Mouse (Mus musculus) MEL (cell line): ENCODE measurements around the gene Lrrn4cl. TPM values are rescaled to one million over a fixed set of nuclear protein-coding genes. Genes with fewer than 3 reads are reported as not detected.

Experiments used
- DNase-seq: peaks from one replicate; pipeline ENCODE4 v3.0.0; 2011; ENCODE audit warnings: low read depth, low spot score
- H3K27ac ChIP-seq: 2 replicates; pipeline ENCODE4 v1.5.1; 2012; ENCODE audit warnings: low read depth, mild to moderate bottlenecking, control low read depth, low read length, moderate library complexity; ENCODE audit not compliant: control insufficient read depth
- H3K27me3 ChIP-seq, 2 experiments: fragments of 150-350 bp in 1 of 2; sonication (generic) in 1 of 2; 2 replicates each; pipeline ENCODE4 v1.6.1; 2012; ENCODE audit warnings: low read length in 2 of 2, mild to moderate bottlenecking in 2 of 2, improper control_type of control experiment in 1 of 2, moderate library complexity in 1 of 2; ENCODE audit not compliant: insufficient read depth in 2 of 2, control insufficient read depth in 1 of 2
- H3K36me3 ChIP-seq, 2 experiments: 2 replicates each; pipeline ENCODE4 v1.6.1; 2012 to 2014; ENCODE audit warnings: low read length in 2 of 2, improper control_type of control experiment in 1 of 2, inconsistent platforms in 1 of 2, mild to moderate bottlenecking in 1 of 2; ENCODE audit not compliant: insufficient read depth in 2 of 2, control insufficient read depth in 1 of 2
- H3K4me1 ChIP-seq, 2 experiments: fragments of 150-350 bp in 1 of 2; sonication (generic) in 1 of 2; 2 replicates each; pipeline ENCODE4 v1.6.1; 2012; ENCODE audit warnings: low read length in 2 of 2, improper control_type of control experiment in 1 of 2, mild to moderate bottlenecking in 1 of 2; ENCODE audit not compliant: insufficient read depth in 2 of 2, control insufficient read depth in 1 of 2
- H3K4me3 ChIP-seq, 2 experiments: fragments of 150-350 bp in 1 of 2; sonication (generic) in 1 of 2; 2 replicates each; pipeline ENCODE4 v1.5.1; 2012; ENCODE audit warnings: low read depth in 2 of 2, low read length in 2 of 2, mild to moderate bottlenecking in 2 of 2, moderate library complexity in 2 of 2, control low read depth in 1 of 2, improper control_type of control experiment in 1 of 2; ENCODE audit not compliant: control insufficient read depth in 1 of 2, insufficient read depth in 1 of 2
- H3K79me2 ChIP-seq: 2 replicates; pipeline ENCODE4 v1.6.1; 2012; ENCODE audit warnings: mild to moderate bottlenecking, low read length, moderate library complexity; ENCODE audit not compliant: control insufficient read depth, poor library complexity, insufficient read depth
- H3K9ac ChIP-seq: 2 replicates; pipeline ENCODE4 v1.6.1; 2012; ENCODE audit warnings: low read depth, mild to moderate bottlenecking, control low read depth, low read length, moderate library complexity; ENCODE audit not compliant: control insufficient read depth, poor library complexity, severe bottlenecking
- H3K9me3 ChIP-seq: fragments of 150-350 bp; sonication (generic); replicated peaks from 2 replicates; pipeline ENCODE4 v1.6.1; 2012; ENCODE audit warnings: mild to moderate bottlenecking, low read length, improper control_type of control experiment, moderate library complexity; ENCODE audit not compliant: insufficient read depth
- BHLHE40 ChIP-seq: IDR thresholded peaks from 2 replicates; pipeline ENCODE4 v1.6.1; 2012; ENCODE audit warnings: low read depth, mild to moderate bottlenecking, inconsistent platforms, low read length, improper control_type of control experiment, borderline replicate concordance
- CHD1 ChIP-seq: IDR thresholded peaks from 2 replicates; pipeline ENCODE4 v1.6.1; 2012; ENCODE audit warnings: low read depth, mild to moderate bottlenecking, inconsistent platforms, low read length, improper control_type of control experiment
- CTCF ChIP-seq, 3 experiments: IDR thresholded peaks in 2 of 3; conservative IDR thresholded peaks in 1 of 3; 2 replicates each; pipeline ENCODE4 v1.5.1; 2011 to 2012; ENCODE audit warnings: low read length in 3 of 3, low read depth in 2 of 3, mild to moderate bottlenecking in 2 of 3, improper control_type of control experiment in 1 of 3, inconsistent platforms in 1 of 3, mixed read lengths in 1 of 3, moderate library complexity in 1 of 3; ENCODE audit not compliant: control insufficient read depth in 1 of 3, insufficient read depth in 1 of 3, poor library complexity in 1 of 3, severe bottlenecking in 1 of 3
- E2F4 ChIP-seq: IDR thresholded peaks from 2 replicates; pipeline ENCODE4 v1.6.1; 2011; ENCODE audit warnings: low read depth, low read length, improper control_type of control experiment, borderline replicate concordance
- ELF1 ChIP-seq: IDR thresholded peaks from 2 replicates; pipeline ENCODE4 v1.6.1; 2014; ENCODE audit warnings: low read depth, mild to moderate bottlenecking, inconsistent platforms, low read length, improper control_type of control experiment, moderate library complexity
- EP300 ChIP-seq, 2 experiments: IDR thresholded peaks; 2 replicates each; pipeline ENCODE4 v1.6.1; 2011; ENCODE audit warnings: improper control_type of control experiment in 2 of 2, low read length in 2 of 2, low read depth in 1 of 2, mild to moderate bottlenecking in 1 of 2
- ETS1 ChIP-seq: IDR thresholded peaks from 2 replicates; pipeline ENCODE4 v1.6.1; 2012; ENCODE audit warnings: low read depth, mild to moderate bottlenecking, inconsistent platforms, low read length, improper control_type of control experiment, moderate library complexity
- GABPA ChIP-seq: IDR thresholded peaks from 2 replicates; pipeline ENCODE4 v1.6.1; 2012; ENCODE audit warnings: low read depth, mild to moderate bottlenecking, inconsistent platforms, low read length, improper control_type of control experiment, moderate library complexity
- GATA1 ChIP-seq: IDR thresholded peaks from 2 replicates; pipeline ENCODE4 v1.6.1; 2011; ENCODE audit warnings: low read depth, low read length, improper control_type of control experiment
- HCFC1 ChIP-seq: IDR thresholded peaks from 2 replicates; pipeline ENCODE4 v1.6.1; 2012; ENCODE audit warnings: low read depth, mild to moderate bottlenecking, inconsistent platforms, low read length, improper control_type of control experiment, moderate library complexity
- JUND ChIP-seq: IDR thresholded peaks from 2 replicates; pipeline ENCODE4 v1.6.1; 2011; ENCODE audit warnings: low read depth, mild to moderate bottlenecking, improper control_type of control experiment, low read length
- KAT2A ChIP-seq: conservative IDR thresholded peaks from 2 replicates; pipeline ENCODE4 v1.6.1; 2012; ENCODE audit warnings: low read depth, low read length, improper control_type of control experiment, inconsistent platforms
- MAFK ChIP-seq: IDR thresholded peaks from 2 replicates; pipeline ENCODE4 v1.6.1; 2011; ENCODE audit warnings: low read depth, mild to moderate bottlenecking, low read length, improper control_type of control experiment, borderline replicate concordance
- MEF2A ChIP-seq: IDR thresholded peaks from 2 replicates; pipeline ENCODE4 v1.6.1; 2014; ENCODE audit warnings: low read depth, mild to moderate bottlenecking, inconsistent platforms, low read length, improper control_type of control experiment; ENCODE audit not compliant: poor library complexity, insufficient replicate concordance, severe bottlenecking; ENCODE audit errors: extremely low read depth
- MXI1 ChIP-seq: IDR thresholded peaks from 2 replicates; pipeline ENCODE4 v1.6.1; 2011; ENCODE audit warnings: mild to moderate bottlenecking, low read depth, low read length, improper control_type of control experiment
- MYB ChIP-seq: IDR thresholded peaks from 2 replicates; pipeline ENCODE4 v1.6.1; 2011; ENCODE audit warnings: mild to moderate bottlenecking, low read depth, low read length, improper control_type of control experiment
- POLR2A ChIP-seq, 2 experiments: IDR thresholded peaks; 2 replicates each; pipeline ENCODE4 v1.6.1; 2011 to 2012; ENCODE audit warnings: low read length in 2 of 2, mild to moderate bottlenecking in 2 of 2, control low read depth in 1 of 2, improper control_type of control experiment in 1 of 2, low read depth in 1 of 2, moderate library complexity in 1 of 2; ENCODE audit not compliant: control insufficient read depth in 1 of 2, insufficient read depth in 1 of 2, poor library complexity in 1 of 2
- POLR2AphosphoS5 ChIP-seq: IDR thresholded peaks from 2 replicates; pipeline ENCODE4 v1.6.1; 2012; ENCODE audit warnings: low read depth, borderline replicate concordance, mild to moderate bottlenecking, inconsistent platforms, low read length, moderate library complexity, mixed read lengths
- RCOR1 ChIP-seq: IDR thresholded peaks from 2 replicates; pipeline ENCODE4 v1.6.1; 2012; ENCODE audit warnings: low read depth, mild to moderate bottlenecking, inconsistent platforms, low read length, improper control_type of control experiment
- SIN3A ChIP-seq: IDR thresholded peaks from 2 replicates; pipeline ENCODE4 v1.6.1; 2012; ENCODE audit warnings: low read length, improper control_type of control experiment, inconsistent platforms
- SMC3 ChIP-seq: IDR thresholded peaks from 2 replicates; pipeline ENCODE4 v1.6.1; 2011; ENCODE audit warnings: low read depth, low read length, improper control_type of control experiment
- TAL1 ChIP-seq: IDR thresholded peaks from 2 replicates; pipeline ENCODE4 v1.6.1; 2012; ENCODE audit warnings: mild to moderate bottlenecking, inconsistent platforms, low read length, moderate library complexity, mixed read lengths
- TCF12 ChIP-seq: IDR thresholded peaks from 2 replicates; pipeline ENCODE4 v1.6.1; 2014; ENCODE audit warnings: low read depth, mild to moderate bottlenecking, inconsistent platforms, low read length, improper control_type of control experiment, moderate library complexity
- UBTF ChIP-seq: IDR thresholded peaks from 2 replicates; pipeline ENCODE4 v1.6.1; 2012; ENCODE audit warnings: low read depth, mild to moderate bottlenecking, inconsistent platforms, low read length, improper control_type of control experiment, moderate library complexity, borderline replicate concordance; ENCODE audit not compliant: insufficient read depth
- USF1 ChIP-seq: IDR thresholded peaks from 2 replicates; pipeline ENCODE4 v1.6.1; 2014; ENCODE audit warnings: low read depth, mild to moderate bottlenecking, inconsistent platforms, low read length, improper control_type of control experiment, moderate library complexity
- ZKSCAN1 ChIP-seq: IDR thresholded peaks from 2 replicates; pipeline ENCODE4 v1.6.1; 2012; ENCODE audit warnings: low read depth, mild to moderate bottlenecking, inconsistent platforms, low read length, improper control_type of control experiment, moderate library complexity
- polyA plus RNA-seq, 2 experiments: library from polyadenylated mRNA; stranded (reverse) in 1 of 2; unstranded in 1 of 2; fragments of >175 nt in 1 of 2; fragments of >200 nt in 1 of 2; gene quantifications; 2 replicates each; pipeline versions ENCODE4 v1.2.1 to v1.2.4; 2012; ENCODE audit warnings: low replicate concordance in 2 of 2, low read depth in 1 of 2; ENCODE audit not compliant: insufficient read length in 2 of 2, insufficient read depth in 1 of 2, missing spikeins in 1 of 2
- total RNA-seq: library from RNA; depleted of rRNA; stranded (reverse); fragments of 300-350 nt; gene quantifications from 2 replicates; pipeline ENCODE4 v1.2.3, GENCODE M21; 2012

Gene Lrrn4cl
- total and polyA plus RNA-seq, 3 experiments: 0.15 to 0.54 TPM; not detected in 1

- no peak for TF ChIP-seq CTCF (IDR thresholded peaks at IDR 0.05 in 2 of 3, conservative IDR thresholded peaks at IDR 0.05 in 1 of 3; ENCODE audit: control insufficient read depth in 1 of 3, insufficient read depth in 1 of 3, low read depth in 2 of 3, low read length in 3 of 3, poor library complexity in 1 of 3, severe bottlenecking in 1 of 3)
- TF ChIP-seq BHLHE40: peak; percentile 76; the same call in 1 of the 2 replicates
- TF ChIP-seq HCFC1: peak; percentile 99
- peak; percentile 38; the same call in 1 of the 2 replicates for TF ChIP-seq MYB
- no peak for TF ChIP-seq JUND
- peak; percentile 27; the same call in 1 of the 2 replicates for TF ChIP-seq POLR2AphosphoS5
- peak; percentile 39; the same call in 1 of the 2 replicates for TF ChIP-seq E2F4
- TF ChIP-seq UBTF: no peak
- TF ChIP-seq ETS1: peak; percentile 63; the same call in 1 of the 2 replicates
- TF ChIP-seq POLR2A (IDR thresholded peaks at IDR 0.05; ENCODE audit: control insufficient read depth in 1 of 2, insufficient read depth in 1 of 2, low read depth in 1 of 2, low read length in 2 of 2, poor library complexity in 1 of 2): peak; percentile 67 to 89; a peak in 3 of 4 replicates
- no peak for TF ChIP-seq GABPA
- TF ChIP-seq TAL1: no peak
- no peak for TF ChIP-seq MAFK
- TF ChIP-seq GATA1: no peak
- no peak for TF ChIP-seq ZKSCAN1
- TF ChIP-seq TCF12: peak; percentile 67
- no peak for TF ChIP-seq RCOR1
- no peak for TF ChIP-seq CHD1
- peak; percentile 87 for TF ChIP-seq KAT2A
- peak; percentile 98 for TF ChIP-seq ELF1
- TF ChIP-seq USF1: peak; percentile 100
- TF ChIP-seq SIN3A: peak; percentile 99
Measured at GRCm38 (mm10) chr19:8871267-8872186, 21.0 kb downstream of the Lrrn4cl start, which contains the start of gene Ubxn1 (continued).

DNA sequence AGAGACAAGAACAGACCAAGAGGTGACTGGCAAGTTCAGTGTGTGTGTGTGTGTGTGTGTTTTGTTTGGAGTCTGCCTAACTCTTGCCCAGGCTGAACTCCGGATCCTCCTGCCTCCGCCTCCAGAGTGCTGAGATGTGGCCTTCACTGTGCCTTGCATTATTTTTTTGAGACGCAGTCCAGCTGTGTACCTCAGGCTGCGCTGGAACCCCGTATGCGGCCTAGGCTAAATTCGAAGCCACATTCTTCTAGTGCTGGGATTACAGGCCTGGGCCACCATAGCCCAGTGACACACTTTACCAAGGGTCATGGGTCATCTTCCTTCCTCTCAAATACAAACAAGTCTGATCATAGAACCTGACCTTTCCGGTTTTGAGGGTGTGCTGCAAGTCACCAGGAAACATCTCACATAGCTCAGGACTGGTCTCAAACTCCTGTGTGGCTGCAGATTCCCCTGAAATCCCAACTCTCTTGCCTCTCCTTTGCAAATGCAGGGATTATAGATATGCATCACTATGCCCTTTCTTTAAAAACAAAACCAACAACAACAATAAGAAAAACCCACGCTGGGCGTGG lies 21.8 kb downstream of the Lrrn4cl start:
- peak overlapping the region; percentile 98 for H3K9ac ChIP-seq
- TF ChIP-seq POLR2A (IDR thresholded peaks at IDR 0.05; ENCODE audit: control insufficient read depth in 1 of 2, insufficient read depth in 1 of 2, low read depth in 1 of 2, low read length in 2 of 2, poor library complexity in 1 of 2) (no peak), KAT2A (no peak), SMC3 (no peak), E2F4 (no peak), MEF2A (no peak), GATA1 (no peak), MXI1 (no peak), MAFK (no peak), BHLHE40 (no peak), MYB (no peak), EP300 (IDR thresholded peaks at IDR 0.05; ENCODE audit: low read depth in 1 of 2, low read length in 2 of 2) (no peak), UBTF (no peak)
- H3K36me3 ChIP-seq: peaks cover 8 to 26% of the 10 kb centered on the region in 2 experiments
- peak overlapping the region; percentile 68 for H3K27ac ChIP-seq
- H3K4me1 ChIP-seq: peaks cover 10 to 21% of the 10 kb centered on the region in 2 experiments; a peak in 3 of 4 replicates
- no peaks in the 10 kb centered on the region for H3K27me3 ChIP-seq
- peaks cover 15% of the 10 kb centered on the region for H3K79me2 ChIP-seq
- H3K4me3 ChIP-seq: peak overlapping the region; percentile 73 to 94
- DNase-seq: no peak
- H3K9me3 ChIP-seq: no peaks in the 10 kb centered on the region
